Mouse (Mus musculus): ENCODE data around the gene Srxn1.

GRCm38 (mm10) chr2:152155414-152156208 lies 50.3 kb downstream of the Srxn1 start:
- TF ChIP-seq GATA1 (IDR thresholded peaks at IDR 0.05; ENCODE audit: low read length), result no peak
- TF ChIP-seq TAL1 (IDR thresholded peaks at IDR 0.05; ENCODE audit: low read length), result no peak

Data from erythroblast, embryonic 14.5 days (primary cell).